Mouse (Mus musculus) kidney, postnatal 25 days (tissue): ENCODE data around the gene Mrc2.

Source experiments
- DNase-seq, 2 experiments: peaks; one replicate each; pipeline ENCODE4 v3.0.0; 2021; ENCODE audit warnings: mixed read lengths in 2 of 2

The Mrc2 gene

GRCm38 (mm10) chr11:105311291-105311975 lies 19.0 kb downstream of the Mrc2 start:
- DNase-seq = peak; percentile 66 to 81

DNA sequence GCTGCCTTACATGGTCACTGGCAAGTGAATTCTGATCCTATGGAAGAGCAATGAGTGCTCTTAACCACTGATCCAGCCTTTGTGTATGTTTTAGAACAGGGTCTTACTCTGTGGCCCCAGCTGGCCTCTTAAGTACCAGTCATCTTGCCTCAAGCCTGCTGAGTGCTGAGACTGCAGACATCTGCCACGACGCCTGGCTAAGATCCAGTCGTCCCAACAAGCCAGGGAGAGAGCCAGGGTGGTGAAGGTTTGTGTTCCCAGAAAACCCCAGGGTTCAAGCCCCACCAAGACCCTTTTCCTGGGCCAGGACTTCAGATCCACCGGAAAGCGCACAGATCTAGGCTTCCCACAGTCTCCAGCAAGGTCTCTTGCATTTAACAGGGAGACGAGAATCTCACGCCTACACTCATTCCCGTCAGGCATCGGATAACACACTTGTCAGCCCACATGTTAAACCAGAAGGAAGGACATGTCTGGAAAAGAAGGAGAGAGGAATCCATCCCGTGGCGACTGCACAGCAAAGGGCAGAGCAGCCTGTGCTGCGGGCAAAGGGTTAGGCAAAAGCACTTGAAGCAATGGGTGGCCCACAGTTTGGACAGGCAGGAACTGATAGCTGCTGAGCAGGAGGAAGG lies 20.0 kb downstream of the Mrc2 start:
- DNase-seq = peak in 1 of 2 experiments; percentile 37

GRCm38 (mm10) chr11:105312972-105313632 lies 20.7 kb downstream of the Mrc2 start:
- peak; percentile 68 to 77 for DNase-seq

DNA sequence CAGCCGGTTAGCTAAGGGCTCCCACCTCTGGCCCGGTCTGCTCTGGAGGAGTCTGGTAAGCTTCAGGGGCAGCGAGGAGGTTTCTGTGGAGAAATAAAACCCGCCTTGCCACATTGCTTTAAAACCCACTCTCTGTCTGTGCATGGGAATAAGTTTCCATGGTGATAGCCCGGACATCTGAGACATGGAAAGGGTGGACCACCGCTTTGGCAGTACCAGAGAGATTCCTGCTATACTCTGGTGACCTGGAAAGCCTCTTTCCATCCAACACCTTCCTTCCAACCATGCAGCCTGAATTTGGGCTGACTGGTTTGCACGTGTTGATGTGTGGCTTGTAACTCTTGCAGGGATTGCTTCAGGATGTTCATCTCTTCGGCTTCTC lies 21.2 kb downstream of the Mrc2 start:
- DNase-seq = no peak

DNA sequence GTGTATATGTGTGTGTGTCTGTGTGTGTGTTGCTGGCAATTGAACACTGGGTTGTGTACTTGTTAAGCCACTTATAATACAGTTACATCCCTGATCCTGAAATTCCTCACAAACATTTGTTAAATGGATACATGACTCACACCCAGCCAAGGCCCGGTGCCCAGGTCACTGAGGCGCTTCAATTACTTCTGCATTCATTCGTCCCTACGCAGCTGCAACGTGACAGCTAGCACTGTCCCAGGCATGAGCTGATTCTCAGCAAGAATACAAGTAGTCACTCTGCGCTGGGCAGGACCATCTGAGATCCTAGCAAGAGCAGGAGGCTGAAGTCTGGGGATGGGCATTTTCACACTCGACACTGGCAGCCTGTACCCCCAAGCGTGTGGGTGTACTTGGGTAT lies 22.9 kb downstream of the Mrc2 start:
- DNase-seq = peak in 1 of 2 experiments; percentile 29

- no peak for DNase-seq
These were observed 23.7 kb downstream of the Mrc2 start for GRCm38 (mm10) chr11:105316121-105316520.

DNA sequence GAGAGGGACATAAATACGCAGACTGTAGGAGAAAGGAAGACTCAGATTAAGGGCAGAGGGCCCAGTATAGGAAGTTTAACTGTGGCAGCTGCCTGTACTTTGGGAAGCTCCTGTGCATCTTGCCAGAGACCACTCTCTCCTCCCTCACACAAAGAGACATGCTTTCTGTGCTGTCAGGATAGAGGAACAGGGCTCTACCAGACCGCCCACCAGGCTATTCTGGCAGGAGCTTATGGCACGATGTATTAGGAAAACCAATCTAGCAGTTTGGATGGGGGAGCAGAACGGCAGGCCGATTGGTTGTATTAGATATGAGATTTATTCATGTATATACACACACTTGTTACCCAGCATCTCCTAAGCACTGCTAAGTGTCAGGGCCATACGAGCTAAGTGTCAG lies 25.3 kb downstream of the Mrc2 start:
- DNase-seq = no peak

DNA sequence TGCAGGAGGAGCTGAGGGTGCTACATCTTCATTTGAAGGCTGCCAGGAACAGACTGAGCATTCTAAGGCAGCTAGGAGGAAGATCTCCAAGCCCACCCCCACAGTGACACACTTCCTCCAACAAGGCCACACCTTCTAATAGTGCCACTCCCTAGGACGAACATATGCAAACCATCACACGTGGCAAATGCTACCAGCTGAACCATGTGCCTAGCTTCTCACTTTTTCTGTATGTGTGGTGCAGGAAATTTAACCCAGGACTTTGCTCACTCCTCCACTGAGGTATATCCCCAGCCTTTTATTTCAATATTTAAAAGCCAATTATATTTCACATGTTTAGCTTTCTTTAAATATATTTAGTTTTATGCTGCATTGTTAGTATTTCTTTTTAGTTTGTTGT lies 28.6 kb downstream of the Mrc2 start:
- DNase-seq = no peak

- no peak for DNase-seq
These were observed 31.1 kb downstream of the Mrc2 start for GRCm38 (mm10) chr11:105323530-105323929.

DNA sequence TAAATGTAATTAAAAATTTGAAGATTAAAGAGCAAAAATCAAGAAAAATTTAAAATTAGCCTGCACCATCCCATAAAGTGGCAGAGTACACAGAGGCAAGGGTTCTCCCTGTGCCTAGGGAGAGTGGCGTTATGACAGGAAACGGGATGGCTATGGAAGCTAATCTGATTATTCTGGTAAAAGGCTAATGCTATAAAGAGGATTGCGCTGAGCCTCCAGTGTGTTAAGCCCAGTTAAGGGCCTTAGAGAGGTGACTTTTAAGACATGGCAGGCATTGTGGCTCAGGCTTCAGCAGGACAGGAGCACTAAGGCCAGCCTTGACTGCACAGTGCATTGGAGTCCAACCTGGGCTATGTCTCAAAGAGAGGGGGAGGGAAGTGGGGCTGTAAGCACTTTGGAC lies 34.7 kb downstream of the Mrc2 start:
- DNase-seq = no peak

DNA sequence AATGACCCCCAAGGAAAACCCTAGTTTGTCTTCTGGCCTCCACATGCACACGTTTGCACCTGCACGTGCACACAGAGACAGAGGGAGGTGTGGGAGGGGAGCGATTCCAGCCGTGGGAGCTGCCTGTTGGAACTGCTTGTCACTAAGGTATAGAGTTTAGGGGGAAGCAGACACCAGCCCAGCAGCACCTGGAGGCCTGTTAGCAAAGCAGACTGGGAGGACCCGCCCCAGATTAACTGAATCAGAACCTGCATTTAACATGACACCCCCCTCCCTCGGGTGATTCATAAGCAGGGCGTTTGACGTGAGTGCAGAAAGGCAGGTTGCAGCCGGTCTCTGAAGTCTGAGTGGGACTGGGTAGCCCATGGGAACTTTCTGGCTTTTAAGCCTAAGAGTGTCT lies 37.5 kb downstream of the Mrc2 start:
- no peak for DNase-seq

GRCm38 (mm10) chr11:105331129-105331528 lies 38.7 kb downstream of the Mrc2 start:
- DNase-seq = peak in 1 of 2 experiments; percentile 20

GRCm38 (mm10) chr11:105331732-105332131 lies 39.3 kb downstream of the Mrc2 start:
- peak; percentile 78 to 86 for DNase-seq

- DNase-seq = peak; percentile 74 to 77
These were observed 40.0 kb downstream of the Mrc2 start for GRCm38 (mm10) chr11:105332468-105332867.

DNA sequence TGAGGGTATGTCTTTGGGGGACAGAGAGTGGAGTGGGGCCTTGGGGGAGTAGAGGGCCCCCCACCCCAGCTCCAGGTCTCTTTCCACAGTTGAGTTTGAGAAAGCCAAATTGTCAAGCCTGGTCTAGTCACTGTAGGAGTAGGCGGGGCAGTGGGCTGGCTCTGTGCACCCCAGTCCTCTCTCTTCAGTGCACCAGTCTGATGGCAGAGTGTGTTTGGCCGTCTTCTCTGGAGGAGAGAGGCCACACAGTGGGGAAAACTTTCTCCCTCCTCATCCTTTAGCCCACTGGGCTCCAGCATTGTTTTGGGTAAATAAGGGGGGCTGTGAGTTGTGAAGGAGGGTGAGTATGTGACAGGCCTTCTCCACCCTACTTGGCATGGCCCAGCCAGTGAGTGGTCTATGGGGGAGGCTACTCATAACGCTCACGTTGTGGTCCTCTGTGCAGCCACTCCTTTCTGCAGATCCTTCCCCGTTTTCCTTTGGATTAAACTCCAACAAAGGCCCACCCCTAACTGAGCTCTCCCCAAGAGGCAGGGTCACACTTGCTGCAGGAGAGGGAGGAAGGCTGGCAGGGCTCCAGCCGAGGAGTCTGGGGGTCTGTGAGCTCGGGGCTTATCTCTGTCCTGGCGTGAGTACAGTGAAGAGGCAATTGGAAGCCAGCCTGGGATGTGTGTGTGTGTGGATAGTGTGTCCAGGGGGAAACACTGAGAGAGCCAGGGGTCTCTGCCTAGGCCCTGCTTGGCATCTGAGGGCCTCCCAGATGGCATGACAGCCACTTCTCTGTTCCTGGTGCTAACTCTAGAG lies 41.6 kb downstream of the Mrc2 start:
- DNase-seq = no peak

DNA sequence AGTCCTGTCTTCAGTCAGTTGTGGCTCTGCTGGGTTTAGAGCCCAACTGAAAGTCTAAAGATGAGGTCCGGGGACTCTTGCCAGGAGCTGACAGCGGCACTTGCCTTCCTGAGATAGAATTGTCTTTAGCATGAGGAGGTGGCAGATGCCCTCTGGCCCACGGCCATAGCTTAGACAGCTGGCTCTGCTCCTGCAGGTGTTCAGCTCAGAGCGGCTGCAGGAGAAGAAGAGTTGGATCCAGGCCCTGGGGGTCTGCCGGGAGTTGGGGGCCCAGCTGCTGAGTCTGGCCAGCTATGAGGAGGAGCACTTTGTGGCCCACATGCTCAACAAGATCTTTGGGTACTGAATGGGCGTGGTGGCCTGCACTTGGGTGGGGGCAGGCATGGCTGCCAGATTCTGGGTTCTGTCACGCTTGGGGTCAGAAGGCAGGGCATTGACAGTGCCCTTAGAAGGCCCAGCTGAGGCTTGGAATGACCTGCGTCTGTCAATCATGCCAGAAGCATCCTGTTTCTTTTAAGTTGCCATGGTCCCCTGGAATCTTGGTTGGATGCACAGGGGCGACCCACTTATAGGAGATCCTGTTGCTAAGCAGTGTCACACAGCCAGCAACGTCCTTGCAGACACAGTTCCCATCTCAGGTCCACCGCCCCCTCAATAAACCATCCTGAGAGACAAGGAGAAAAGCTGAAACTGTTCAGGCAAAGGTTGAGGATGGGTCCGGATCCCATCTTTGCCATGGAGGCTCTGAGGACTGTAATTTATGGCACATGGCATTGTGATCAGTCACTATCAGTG lies 46.4 kb downstream of the Mrc2 start:
- DNase-seq = no peak

- DNase-seq = peak in 1 of 2 experiments; percentile 70
These were observed 52.8 kb downstream of the Mrc2 start for GRCm38 (mm10) chr11:105345284-105345683.

DNA sequence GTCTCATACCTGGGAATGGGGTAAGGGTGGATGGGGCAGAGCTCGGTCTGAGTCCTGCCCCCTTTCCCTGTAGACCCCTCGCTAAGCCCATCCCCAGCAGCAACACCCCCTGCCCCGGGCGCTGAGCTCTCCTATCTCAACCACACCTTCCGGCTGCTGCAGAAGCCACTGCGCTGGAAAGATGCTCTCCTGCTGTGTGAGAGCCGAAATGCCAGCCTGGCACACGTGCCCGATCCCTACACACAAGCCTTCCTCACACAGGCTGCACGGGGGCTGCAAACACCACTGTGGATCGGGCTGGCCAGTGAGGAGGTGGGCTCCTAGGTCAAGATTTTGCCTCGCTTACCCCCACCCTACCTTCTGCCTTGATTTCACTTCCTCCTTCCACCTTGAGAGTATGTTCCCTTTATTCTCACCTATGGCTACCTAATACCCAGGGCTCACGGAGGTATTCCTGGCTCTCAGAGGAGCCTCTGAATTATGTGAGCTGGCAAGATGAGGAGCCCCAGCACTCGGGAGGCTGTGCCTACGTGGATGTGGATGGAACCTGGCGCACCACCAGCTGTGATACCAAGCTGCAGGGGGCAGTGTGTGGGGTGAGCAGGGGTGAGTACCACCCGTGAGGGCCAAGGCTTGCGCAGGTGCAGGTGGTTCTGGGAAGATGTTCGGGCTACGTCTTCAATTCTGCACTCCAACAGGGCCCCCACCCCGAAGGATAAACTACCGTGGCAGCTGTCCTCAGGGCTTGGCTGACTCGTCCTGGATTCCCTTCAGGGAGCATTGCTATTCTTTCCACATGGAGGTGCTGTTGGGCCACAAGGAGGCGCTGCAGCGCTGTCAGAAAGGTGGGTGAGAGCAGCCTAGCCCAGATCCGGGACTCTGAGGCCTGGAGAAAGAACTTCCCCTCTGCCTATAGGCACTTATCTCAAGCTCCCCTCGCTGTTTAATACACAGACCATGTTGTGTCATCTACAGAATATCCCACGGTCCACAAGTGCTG lies 55.0 kb downstream of the Mrc2 start:
- peak; percentile 88 to 90 for DNase-seq

- DNase-seq = no peak
These were observed 56.1 kb downstream of the Mrc2 start for GRCm38 (mm10) chr11:105348495-105348982.

GRCm38 (mm10) chr11:105349780-105350324 lies 57.4 kb downstream of the Mrc2 start:
- no peak for DNase-seq

- no peak for DNase-seq
These were observed 58.2 kb downstream of the Mrc2 start for GRCm38 (mm10) chr11:105350643-105351042.
